Mouse (Mus musculus) gastrocnemius, adult 8-10 months (tissue): ENCODE results near the gene Fam189a1. TPM values are rescaled to one million over a fixed set of nuclear protein-coding genes. Genes with fewer than 3 reads are reported as not detected.

ENCODE experiments used
- DNase-seq, 2 experiments: peaks; one replicate each; pipeline ENCODE4 v3.0.0; 2022; ENCODE audit warnings: low spot score in 2 of 2
- total RNA-seq, 4 experiments: library from RNA; stranded (reverse); gene quantifications; 2 replicates each; pipeline ENCODE4 v1.2.4; 2022

Fam189a1 gene
- total RNA-seq, 4 experiments from 2014 or later, result not detected

- DNase-seq, result no peak
Observed at GRCm38 (mm10) chr7:64839281-64839680, 317.1 kb downstream of the Fam189a1 start.

DNA sequence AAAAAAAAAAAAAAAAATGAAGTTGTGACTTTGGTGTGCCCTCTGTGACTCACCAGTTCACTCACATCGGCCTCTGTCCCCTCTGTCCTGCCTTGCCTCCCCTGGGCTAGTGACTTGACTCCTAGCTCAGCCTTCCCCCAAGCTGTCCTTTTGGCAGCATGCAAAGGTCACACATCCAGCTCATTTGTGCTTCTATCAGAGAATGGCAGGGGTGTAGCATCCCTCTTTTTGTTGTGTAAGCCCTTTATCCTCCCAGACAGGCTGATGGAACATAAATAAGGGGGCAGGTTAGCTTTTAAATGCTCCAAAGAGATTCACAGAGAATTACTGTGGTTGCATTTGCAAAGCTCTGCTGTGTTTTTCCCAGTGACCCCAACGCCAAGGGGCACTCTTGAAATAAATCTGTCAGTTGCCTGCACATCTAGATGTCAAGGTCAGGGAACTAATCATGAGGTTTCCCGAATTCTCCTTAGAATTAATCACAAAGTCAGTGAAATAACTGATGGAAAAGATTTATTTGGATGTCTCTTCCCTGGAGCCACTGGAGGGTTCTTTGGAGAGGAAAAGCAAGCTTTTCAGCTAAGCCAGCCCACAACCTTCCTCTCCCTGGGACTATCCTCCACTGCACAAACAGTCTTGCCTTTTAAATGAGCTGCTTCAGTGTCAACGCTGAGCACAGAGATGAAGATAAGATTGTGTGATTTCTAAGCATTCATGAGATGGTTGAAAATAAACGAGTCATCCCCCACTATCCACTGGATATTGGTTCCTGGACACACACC, 326.0 kb downstream of the Fam189a1 start:
- DNase-seq, result no peak

DNA sequence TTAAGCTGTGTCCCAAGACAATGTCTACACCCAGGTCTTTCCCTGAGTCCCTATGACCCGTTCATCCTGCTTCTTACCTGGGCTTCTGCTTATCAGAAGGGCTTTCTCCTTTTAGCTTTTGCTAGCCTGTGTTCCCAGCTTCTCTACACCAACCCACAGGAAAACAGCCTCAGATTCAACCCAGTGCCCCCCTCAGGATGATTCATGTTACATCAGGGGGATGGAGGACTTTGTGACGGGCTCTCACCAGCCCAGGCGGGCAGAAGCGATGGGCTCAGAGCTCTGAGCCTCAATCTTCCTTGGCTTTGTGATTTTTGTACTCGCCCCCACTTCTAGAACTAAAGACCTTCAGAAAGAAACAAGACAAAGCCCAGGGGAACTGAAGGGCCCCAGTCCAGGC, 335.3 kb downstream of the Fam189a1 start:
- DNase-seq, result no peak

GRCm38 (mm10) chr7:64819683-64820082, 336.7 kb downstream of the Fam189a1 start:
- no peak for DNase-seq

GRCm38 (mm10) chr7:64808876-64809275, 347.5 kb downstream of the Fam189a1 start:
- no peak for DNase-seq

DNA sequence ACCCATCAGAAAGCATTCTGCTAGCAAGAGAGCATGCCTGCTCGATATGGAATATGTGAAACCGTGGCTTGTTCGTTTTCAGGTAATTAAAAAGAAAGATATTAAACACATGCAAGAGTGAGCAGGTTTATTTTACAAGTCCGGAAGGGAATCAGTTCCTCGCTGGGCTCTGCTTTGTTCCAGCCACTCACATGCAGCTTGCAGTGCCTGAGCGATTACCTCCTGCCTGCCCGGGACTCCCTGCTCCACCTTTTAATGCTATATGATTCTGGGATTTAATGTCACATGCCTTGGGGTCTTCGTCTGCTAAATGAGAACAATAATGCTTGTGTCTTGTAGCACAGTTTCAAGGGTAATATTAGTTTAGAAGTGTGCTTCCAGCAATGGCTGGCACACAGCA, 351.3 kb downstream of the Fam189a1 start:
- no peak for DNase-seq

DNA sequence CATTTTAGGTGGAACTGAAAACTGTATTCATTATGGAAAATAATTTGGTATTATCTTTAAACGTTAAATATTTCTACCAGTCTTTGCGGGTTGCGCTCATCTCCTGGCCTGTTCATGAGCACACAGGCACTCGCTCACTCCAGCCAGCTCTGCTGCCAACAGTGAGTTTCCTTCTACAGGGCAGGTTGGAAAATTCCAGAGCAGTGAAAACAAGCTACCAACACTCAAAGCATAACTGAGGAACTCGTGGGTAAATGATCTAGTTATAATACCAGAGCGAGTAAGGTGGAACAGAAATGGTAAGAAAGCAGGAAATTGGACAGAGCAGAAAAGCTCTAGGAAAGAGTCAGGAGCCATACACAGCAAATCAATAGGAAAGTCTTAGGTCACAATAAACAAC, 360.8 kb downstream of the Fam189a1 start:
- DNase-seq, result no peak

DNA sequence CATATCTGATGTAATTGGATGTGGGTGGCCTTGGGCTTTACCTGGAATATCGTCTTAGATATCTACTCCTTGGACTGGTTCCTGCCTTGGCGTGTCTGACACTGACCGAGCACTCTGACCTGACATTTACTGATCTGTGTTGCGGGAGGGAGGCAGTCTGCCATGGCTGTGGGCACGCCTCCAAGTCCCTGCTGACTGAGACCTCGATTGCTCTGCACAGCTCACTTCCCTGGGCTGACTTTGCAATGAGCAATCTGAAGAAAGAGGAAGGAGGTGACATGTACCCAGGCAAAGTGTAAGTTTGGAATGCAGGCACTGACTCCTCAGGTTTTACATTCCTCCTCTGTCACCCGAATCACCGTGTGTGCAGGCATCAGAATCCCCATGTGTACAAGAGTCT, 364.3 kb downstream of the Fam189a1 start:
- DNase-seq, result peak; percentile 32 to 66

DNA sequence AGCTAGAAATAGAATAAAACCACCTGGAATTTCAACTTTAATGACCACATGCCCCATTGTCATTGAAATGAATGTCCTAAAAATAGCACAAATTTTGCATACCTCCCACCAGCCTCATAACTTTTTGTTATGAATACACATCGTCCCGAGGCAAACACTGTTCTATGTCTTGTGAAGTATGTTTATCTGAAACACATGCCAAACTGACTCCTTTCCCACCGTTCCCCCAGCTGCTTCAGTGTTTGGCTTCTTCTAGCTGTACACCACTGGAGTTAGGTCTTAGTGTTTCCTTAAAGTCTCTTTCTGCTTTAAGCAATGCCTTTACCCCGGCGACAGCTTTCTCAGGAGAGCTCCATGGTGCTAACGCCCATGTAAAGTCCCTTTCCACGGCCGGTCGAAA, 365.2 kb downstream of the Fam189a1 start:
- no peak for DNase-seq

- no peak for DNase-seq
Observed at GRCm38 (mm10) chr7:64785040-64785439, 371.3 kb downstream of the Fam189a1 start.

GRCm38 (mm10) chr7:64779501-64779900, 376.9 kb downstream of the Fam189a1 start:
- no peak for DNase-seq

DNA sequence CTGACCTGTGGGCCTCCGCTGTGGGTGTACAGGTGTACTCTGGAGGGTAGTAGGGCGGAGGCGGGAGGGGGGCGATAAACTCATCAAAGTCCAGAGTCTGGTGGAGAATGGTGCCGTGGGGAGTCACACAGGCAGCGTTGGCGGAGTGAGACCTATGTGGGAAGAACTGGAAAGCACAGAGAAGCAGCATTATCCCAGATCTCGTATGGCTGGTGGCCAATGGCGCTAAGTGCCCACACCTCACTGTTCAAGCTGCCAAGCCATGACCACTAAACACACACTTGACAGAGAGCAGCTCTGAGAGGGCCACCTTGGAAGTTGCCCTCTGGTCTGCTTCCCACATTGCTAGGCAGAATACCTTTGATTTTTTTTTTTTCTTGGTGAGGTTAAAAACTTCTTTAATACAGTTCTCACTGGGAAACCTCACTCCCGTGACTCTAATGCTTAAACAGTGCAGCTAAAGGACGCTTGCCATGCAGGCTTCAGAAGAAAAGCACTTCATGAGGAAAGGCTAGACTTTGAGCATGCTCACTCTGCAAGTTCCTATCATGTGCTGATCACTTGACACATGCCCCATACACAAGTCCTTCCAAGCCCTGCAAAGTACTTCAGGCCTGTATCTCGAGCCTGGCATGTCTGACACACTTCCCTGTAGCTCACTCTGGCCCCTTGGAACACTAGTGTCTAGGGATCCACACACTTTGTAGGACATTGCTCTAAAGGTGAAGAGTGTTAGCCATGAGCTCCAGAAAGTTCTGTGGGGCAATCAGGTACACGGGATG, 379.5 kb downstream of the Fam189a1 start:
- DNase-seq, result no peak

DNA sequence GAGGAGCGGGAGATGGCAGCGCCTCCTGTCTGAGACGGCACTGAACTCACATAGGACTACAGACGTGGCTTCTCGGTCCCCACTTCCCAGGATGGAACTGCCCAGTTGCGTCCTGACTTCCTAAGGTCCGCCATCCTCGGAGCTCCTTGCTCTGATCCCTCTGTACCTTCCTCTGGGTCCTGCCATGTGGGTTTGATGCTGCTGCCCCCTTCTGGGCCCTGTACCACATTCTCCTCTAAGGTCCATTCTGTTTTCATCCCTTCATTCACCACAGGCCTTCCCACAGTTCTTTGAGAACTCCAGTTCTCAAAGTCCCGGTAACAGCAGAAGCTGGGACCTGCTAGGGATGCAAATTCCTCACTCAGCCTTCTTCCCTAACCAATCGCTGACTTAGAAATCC, 382.9 kb downstream of the Fam189a1 start:
- no peak for DNase-seq

DNA sequence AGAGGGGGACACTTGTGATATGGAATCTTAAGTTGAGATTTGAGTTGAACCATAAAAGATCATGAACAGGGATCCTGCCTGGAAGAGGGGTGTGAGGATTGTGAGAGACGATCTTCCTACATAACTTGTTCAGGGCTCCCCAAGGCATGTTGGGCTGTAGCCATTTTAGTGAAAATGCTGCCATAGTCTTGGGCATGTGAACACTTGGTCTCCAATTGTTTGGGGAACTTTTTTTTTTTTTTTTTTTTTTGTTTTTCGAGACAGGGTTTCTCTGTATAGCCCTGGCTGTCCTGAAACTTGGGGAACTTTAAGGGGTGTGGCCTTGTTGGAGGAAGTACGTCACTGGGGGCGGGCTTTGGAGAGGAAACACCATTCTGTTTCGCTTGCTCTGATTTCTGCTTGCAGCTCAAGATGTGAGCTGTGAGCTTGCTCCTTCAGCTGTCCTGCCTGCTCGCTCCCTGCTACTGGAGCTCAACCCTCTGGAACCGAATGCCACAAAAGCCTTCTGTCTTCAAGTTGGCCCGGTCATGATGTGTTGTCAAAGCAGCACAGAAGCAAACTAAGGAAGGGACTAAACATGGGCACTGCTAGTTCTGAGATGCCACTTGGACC, 385.5 kb downstream of the Fam189a1 start:
- DNase-seq, result no peak

DNA sequence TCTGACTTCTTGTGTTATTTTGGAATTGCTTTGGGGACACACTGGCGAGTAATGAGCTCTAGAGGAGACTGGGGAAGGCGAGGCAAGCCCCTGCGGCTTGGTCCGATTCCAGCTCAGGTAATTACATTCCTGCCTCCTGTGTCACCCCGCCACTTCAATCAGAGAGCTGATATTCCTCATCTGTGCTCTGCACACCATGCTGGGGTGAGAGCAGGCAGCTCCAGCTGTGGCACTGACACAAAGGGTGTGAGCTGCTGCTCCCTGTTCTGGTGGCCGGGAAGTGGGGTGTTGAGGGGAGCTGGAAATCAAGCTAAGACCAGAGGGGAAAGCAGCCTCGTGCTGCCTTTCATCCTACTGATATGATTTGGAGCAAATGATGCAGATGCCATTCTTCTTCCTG, 386.6 kb downstream of the Fam189a1 start:
- no peak for DNase-seq

- DNase-seq, result no peak
Observed at GRCm38 (mm10) chr7:64765595-64765994, 390.8 kb downstream of the Fam189a1 start.

DNA sequence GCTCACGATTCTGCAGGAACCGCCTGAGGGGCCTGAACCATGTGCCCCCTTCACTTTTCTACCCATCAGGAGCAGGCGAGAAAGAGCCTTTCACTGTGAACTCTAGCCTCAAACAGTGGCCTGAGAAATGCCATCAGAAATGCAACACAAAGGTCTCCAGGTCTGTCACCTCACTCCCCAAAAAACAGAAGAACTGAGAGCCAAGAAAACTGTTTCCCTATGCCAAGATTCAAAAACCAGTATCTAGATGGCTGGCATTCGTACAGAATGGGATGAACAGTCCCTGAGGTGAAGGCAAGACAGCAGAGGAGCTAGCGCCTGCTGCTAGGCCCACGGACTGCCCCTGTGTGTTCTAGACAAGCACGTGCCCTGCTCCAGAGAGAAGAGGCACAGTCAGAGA, 401.2 kb downstream of the Fam189a1 start:
- no peak for DNase-seq

DNA sequence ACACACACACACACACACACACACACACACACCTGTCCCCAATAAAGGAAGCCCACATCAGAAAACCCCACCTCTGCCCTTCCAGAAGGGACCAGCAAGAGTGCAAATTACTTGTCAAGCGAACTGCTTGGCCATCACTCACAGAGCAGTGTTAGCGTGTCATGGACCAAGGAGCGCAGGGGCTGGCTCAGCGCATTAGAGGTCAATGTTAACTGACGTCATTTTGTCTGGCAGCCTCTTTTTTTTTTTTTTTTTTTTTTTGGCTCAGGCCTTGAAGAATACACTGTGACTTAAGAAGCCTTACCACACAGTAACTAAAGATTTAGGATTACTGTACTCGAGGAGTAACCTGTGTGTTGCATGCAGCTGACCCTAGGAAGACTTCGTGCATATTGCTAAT, 402.2 kb downstream of the Fam189a1 start:
- no peak for DNase-seq

- no peak for DNase-seq
Observed at GRCm38 (mm10) chr7:64753678-64754077, 402.7 kb downstream of the Fam189a1 start.

DNA sequence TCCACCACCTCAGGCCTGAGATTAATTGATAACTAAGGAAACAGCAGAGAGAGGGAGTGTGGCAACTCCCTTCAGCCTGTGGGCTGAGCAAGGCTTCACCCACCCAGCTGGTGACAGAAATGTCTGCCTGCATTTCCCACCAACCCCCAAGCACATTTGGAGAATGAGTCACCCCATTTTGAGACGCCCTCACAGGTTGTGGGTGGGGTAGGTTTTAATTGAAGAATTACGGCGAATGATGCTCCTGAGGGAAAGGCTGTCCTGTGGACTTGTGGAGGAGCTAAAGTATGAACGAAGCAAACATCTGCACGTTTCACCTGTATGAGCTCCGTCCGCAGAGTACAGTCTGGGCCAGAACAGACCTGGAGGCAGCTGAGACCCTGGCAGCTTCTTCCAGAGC, 404.2 kb downstream of the Fam189a1 start:
- DNase-seq, result no peak

GRCm38 (mm10) chr7:64751465-64751864, 404.9 kb downstream of the Fam189a1 start:
- no peak for DNase-seq

DNA sequence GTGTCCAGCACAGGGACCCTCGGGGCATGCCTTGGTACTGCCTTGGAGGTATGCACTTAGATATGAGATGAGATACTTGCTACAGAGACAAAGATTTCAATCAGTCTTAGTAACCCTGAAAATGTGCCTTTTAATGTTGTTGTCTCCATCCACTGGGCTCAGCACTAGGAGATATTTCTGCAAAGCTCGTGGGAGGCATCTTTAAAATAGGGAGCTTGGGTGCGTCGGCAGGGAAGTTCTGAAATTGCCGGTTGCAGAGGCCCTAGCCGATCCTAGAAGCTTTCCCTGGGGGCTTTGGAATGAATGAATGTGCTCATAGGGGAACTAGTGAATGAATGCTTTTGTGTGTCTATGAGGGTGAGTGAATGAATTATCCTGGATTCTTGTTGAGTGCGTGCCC, 412.8 kb downstream of the Fam189a1 start:
- DNase-seq, result no peak
